Mouse (Mus musculus) NIH3T3 (cell line): ENCODE results near the gene Atl1.

Source experiments
- DNase-seq: peaks from one replicate; pipeline ENCODE4 v3.0.0-alpha.2; 2012; ENCODE audit warnings: low read depth

Gene Atl1

DNA sequence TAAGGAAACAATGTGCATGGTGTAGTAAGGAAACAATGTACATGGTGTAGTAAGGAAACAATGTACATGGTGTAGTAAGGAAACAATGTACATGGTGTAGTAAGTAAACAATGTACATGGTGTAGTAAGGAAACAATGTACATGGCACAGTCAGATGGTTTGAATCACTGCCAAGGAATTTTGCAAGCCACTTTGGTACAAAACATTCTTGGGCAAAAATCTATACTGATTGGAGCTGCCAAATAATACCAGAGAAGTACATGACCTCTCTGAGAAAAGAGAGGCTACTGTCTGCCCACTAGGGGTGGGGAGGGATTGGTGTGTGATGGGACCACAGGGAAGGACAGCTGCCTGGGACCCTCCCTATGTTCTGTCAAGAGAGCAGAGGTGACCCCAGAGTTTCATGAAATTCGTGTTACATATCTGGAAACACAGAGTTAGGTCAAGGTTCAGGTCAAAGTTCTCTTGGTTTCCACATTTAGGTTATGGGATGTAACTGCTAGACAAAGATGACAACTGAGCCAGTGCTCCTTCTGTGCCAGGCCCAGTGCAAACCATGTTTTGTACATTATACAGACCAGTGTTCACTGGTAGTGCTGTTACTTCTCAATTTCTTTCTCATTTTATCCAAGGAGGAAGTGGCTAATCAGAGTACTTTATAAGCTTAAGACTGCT is 49.4 kb downstream of the Atl1 start:
- peak; percentile 46 for DNase-seq

- no peak for DNase-seq
These were observed 53.4 kb downstream of the Atl1 start for GRCm38 (mm10) chr12:69945861-69946260.

- no peak for DNase-seq
These were observed 55.1 kb downstream of the Atl1 start for GRCm38 (mm10) chr12:69947502-69947901.

DNA sequence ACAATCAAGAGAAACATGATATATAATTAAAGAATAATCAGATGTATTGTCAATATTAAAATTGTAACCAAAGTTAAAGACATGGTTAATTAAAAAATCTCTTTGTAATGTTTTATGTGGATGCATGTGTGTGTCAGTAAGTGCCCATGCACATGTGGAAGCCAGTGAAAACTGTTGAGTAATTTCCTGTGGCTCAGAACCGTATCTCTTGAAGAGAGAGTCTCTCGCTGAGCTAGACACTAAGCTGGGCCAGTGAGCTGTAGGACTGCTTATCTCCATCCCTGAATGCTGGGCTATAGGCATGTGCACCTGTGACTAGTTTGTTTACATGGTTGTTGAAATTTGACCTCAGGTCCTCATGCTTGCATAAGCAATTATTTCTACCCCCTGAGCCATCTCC is 65.0 kb downstream of the Atl1 start:
- no peak for DNase-seq

GRCm38 (mm10) chr12:69962468-69962867 is 70.1 kb downstream of the Atl1 start:
- DNase-seq, result peak; percentile 73

- no peak for DNase-seq
These were observed 70.7 kb downstream of the Atl1 start for GRCm38 (mm10) chr12:69963141-69963540.

DNA sequence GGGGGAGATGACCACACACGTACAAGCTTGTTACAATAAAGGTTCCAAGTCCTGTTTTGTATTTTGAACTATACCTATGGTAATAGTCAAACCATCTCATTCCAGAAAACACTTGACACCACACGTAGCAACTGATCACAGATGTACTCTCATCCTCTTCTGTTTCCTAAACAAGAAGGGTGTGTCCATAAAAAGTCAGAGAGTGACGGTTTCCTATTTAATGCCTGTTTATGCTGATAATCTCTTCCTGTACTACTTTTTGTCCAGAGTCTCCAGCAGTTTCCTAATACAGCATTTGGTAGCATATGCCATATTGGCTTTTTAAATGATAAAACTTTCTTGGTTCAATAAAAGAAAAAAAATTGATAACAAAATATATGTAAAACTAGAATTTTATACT is 73.2 kb downstream of the Atl1 start:
- no peak for DNase-seq

GRCm38 (mm10) chr12:69966071-69966470 is 73.7 kb downstream of the Atl1 start:
- DNase-seq, result peak; percentile 13

- no peak for DNase-seq
These were observed 74.7 kb downstream of the Atl1 start for GRCm38 (mm10) chr12:69967112-69967511.

- DNase-seq, result no peak
These were observed 75.7 kb downstream of the Atl1 start for GRCm38 (mm10) chr12:69968154-69968553.

DNA sequence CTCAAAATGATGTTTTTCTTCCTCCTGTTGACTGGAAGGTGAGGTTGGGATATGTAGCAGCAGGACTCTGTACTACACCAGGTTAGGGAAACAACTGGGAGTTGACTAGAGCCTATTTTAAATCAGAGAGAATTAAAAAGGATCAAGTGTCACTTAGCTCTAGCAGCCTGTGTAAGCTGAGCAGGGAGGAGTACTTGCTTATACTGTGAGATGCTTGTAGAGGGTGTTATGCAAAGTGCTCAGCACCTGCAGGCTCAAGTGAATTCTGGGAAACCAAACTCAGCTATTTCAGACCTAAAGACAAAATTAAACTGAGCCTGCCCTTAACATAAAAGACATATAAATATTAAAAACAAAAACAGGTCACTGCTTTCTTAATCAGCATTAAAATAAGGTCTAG is 81.3 kb downstream of the Atl1 start:
- no peak for DNase-seq

DNA sequence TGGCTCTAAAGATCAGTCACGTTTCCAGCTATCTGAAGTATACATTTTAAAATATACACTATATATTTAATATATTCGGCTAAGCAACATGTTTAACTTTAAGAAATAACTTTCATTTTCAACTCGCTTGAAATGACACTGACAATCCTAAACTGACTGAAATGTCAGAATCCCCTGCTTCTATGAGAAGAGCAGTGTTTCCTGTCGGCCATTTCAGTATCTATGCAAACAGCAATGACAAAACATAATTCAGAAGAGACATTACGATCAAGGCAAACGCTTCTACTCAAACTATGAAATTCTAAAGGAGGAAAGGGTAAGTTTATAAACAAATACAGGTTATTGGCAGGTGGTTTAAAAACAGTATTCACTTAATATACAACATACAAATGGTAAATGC is 84.3 kb downstream of the Atl1 start:
- no peak for DNase-seq

- DNase-seq, result no peak
These were observed 85.1 kb downstream of the Atl1 start for GRCm38 (mm10) chr12:69977376-69977998.

DNA sequence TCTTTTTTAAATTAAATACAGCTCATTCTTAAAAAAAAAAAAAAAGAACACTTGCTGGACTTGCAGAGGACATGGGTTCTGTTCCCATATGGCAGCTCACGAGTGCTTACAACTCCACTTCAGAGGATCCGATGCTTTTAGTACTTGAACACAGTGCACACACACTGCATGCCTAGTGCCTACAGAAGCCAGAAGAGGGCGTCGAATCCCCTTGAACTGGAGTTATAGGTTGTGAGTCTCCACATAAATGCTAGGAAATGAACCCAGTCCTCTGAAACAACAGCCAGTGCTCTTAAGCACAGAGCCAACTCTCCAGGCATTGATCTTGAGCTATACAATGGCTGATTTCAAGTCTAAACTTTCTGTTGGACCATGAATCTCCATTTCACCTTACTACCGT is 90.5 kb downstream of the Atl1 start:
- DNase-seq, result peak; percentile 41

DNA sequence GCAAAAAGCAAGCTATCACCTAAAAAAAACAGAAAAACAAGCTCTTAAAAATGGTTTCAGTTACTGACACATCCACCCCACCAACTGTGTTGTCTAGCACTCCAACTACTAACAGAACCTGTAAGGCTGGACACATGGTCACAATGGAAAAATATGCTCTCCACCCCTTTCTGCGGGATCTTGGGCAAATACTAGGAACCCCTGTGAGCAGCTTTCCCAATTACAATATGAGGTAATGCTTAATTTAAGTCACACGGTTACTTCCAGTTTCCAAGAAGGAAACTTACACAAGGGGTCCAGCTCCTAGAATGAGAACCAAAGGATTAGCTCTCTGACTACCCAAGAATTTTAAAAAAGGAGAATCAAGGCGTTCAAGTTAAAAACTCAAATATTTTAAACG is 93.1 kb downstream of the Atl1 start:
- peak; percentile 67 for DNase-seq

DNA sequence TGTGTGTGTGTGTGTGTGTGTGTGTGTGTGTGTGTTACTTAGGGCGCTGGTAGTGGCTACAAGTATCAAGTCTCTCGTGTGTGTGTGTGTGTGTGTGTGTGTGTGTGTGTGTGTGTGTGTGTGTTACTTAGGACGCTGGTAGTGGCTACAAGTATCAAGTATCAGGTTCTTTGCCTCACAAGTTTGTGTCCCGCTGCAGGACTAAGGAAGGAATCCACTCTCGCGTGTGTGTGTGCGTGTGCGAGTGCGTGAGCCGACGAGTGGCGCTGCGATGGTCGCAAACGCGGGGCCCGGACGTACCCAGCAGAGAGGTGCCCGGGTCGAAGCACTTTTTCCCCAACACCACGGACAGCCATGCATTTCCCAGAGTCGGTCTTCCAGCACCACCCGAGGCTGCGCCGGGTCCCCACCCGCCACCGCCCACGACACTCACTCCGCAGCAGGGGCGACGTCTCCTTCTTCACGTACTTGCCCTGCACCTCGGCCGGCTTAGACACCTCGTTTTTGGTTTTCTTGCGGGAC is 93.9 kb downstream of the Atl1 start:
- DNase-seq, result peak; percentile 59

DNA sequence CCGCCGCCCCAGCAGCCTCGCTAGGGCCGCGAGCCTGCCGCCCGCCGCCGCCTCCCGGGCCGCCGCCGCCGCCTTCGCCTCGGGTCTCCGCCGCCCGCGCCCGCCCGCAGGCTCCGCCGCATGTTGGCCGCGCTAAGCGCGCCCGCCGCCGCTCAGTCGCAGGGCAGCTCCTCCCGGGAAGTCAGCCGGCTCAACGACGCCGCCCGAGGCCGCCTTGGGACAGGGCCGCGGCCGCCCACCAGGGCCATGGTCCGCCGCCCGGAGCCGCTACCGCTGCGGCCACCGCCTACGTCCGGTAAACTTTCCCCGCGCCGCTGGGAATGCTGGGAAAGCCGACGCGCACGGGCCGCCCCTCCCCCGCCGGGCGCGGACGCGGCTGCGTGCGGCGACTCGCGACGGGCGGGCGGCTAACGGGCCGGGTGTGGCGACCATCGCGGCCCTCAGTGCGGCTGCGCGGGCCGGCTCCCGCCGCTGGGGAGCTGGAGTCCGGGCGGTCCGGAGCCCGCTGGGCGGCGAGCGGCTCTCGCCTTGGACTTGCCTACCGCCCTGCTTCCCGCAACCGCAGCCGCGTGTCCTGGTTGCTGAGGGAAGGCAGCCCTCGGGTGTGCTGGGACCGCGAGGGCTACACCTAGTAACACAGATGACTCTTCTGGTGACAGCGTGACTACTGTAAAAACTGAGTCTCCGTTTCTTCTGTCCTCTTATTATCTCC is 94.5 kb downstream of the Atl1 start, which contains the start of gene Sav1:
Sav1 (minus strand) TSS at position 217 of the 712 bp plus-strand sequence.
- DNase-seq, result peak; percentile 94

GRCm38 (mm10) chr12:69995382-69995781 is 103.0 kb downstream of the Atl1 start:
- no peak for DNase-seq

DNA sequence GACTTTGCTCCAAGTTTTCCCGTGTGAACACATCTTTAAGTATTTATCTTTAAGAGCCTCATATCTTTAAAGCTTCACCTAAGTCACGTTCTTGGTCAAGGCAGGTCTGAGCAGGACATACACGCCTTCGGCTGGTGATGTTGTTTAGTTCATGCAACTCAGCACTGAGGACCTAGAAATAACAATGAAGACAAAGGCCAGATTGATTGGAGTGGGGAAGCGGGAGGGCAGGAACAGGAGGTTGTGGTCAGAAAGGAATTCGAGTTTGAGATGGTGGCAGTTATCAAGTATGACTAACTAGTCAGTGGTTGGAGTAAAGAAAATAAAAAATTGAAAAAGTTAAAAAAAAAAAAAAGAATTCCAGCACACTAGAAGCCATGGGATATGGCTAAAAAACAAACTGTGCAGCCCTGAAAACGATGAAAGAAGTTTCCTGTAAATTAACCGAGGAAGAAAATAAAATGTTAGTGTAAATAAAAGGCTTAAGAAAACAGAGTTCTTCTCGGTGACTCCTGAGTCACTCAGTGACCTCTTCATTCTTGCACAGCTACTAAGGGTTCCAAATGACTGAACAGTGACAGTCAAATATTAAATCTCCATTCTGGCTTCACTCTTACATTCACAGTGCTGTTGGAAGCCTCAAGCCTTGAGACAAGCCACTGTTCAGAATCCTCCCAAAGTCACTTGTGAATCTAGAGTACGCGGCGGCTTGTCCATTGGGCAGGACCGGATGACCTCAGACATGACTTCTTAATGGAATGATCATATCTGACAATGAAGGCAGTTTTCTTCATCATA is 106.0 kb downstream of the Atl1 start:
- peak; percentile 76 for DNase-seq

GRCm38 (mm10) chr12:70005103-70005502 is 112.7 kb downstream of the Atl1 start:
- no peak for DNase-seq

DNA sequence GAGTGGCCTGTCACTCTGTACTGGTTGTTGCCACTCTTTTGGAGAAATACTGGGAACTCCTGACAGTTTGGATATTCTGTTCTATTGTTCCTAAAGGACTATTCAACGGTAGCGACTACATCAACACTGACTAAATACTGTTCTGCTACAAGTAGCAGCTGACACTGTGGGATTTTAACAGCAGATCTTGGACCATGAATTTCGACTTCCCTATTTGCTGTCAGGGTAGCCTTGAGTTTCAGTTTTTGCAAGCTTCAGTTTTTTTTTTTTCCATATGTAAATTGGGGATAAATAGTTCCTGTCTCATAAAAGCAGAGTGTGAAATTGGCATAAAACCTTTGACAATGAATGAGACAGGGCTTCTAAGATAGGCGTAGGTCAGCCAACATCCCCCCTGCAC is 117.9 kb downstream of the Atl1 start:
- no peak for DNase-seq

DNA sequence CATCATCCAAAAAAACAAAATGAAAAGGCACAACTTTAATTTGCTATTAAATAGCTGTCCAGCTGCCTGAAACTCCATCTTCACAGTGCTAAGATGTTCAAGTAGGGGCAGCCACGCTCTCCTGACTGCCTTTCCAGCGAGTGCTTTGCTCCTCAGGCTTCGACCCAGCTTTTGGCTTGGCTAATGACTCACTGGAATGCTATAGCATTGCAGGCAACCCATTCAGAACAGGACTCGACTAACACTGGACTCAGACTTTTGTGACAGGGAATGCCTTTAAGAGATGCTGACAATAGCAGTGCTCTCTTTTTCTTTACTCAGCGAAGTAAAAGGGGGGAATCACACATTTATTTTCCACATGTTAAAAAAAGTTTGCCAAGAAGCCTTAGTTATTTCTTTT is 119.3 kb downstream of the Atl1 start:
- DNase-seq, result peak; percentile 74
